Comparison of ENCODE assay signal across 23 mouse cellular contexts in the genomic region with DNA sequence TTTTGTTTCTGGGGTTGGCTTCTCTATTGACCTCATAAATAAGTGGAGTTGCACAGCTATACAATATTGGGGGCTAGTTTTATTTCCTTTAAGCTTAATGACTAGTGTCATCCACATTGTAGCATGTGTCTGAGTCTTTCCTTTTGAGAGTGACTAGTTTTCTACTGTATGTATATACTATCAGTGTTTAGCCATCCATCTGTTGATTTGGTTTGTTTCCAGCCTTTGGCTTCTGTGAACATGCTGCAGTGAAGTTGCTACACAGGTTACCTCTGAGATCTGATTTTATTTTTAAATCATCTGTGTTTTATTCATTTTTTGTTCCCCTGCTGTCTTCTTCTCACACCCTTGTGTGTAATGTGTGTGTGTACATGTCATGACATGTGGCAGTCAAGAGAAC.
"Had no signal": no experiment of that assay in that cellular context is flagged by ENCODE, and none has a peak within 500 bp of the region (broad histone marks: within the 10 kb centered on the region; RNA-seq: fewer than 3 reads in every experiment).

No protein-coding gene starts in this region.

- H3K27ac ChIP-seq: hindbrain, embryonic 13.5 days; hindbrain, embryonic 15.5 days; hindbrain, postnatal 0 days; kidney, embryonic 15.5 days; kidney, postnatal 0 days; limb, embryonic 13.5 days; limb, embryonic 15.5 days; liver, embryonic 12.5 days; liver, embryonic 14.5 days had no signal

- H3K27me3 ChIP-seq: hindbrain, embryonic 13.5 days; hindbrain, embryonic 15.5 days; kidney, embryonic 15.5 days; limb, embryonic 13.5 days; limb, embryonic 15.5 days; liver, embryonic 12.5 days had no signal

- ATAC-seq: hindbrain, postnatal 0 days; intestine, embryonic 16.5 days; liver, embryonic 12.5 days had no signal

- H3K4me1 ChIP-seq: hindbrain, embryonic 13.5 days; kidney, embryonic 15.5 days had no signal

- DNase-seq: gastrocnemius, postnatal 14 days; gastrocnemius, postnatal 36 days; heart, adult 18-20 months; heart, postnatal 14 days; kidney, adult 11 months; kidney, adult 2 months; kidney, adult 9 months; kidney, postnatal 14 days; kidney, postnatal 36 days; layer of hippocampus, adult 9-11 months; layer of hippocampus, postnatal 36 days; left cerebral cortex, postnatal 4 days; lung, adult 18-20 months had no signal

- H3K4me3 ChIP-seq: hindbrain, embryonic 13.5 days; hindbrain, embryonic 15.5 days; kidney, embryonic 15.5 days; limb, embryonic 13.5 days; limb, embryonic 15.5 days; liver, embryonic 12.5 days had no signal

- H3K9ac ChIP-seq: hindbrain, embryonic 13.5 days; hindbrain, embryonic 15.5 days; kidney, embryonic 15.5 days; limb, embryonic 13.5 days; limb, embryonic 15.5 days; liver, embryonic 12.5 days; liver, embryonic 14.5 days had no signal

- H3K36me3 ChIP-seq: hindbrain, embryonic 13.5 days; hindbrain, embryonic 15.5 days; kidney, embryonic 15.5 days; limb, embryonic 13.5 days; limb, embryonic 15.5 days; liver, embryonic 12.5 days had no signal

- H3K9me3 ChIP-seq: hindbrain, embryonic 13.5 days; hindbrain, embryonic 15.5 days; kidney, embryonic 15.5 days; limb, embryonic 13.5 days; limb, embryonic 15.5 days; liver, embryonic 12.5 days had no signal

- H3K4me2 ChIP-seq: hindbrain, embryonic 13.5 days; hindbrain, embryonic 15.5 days; kidney, embryonic 15.5 days; limb, embryonic 13.5 days; limb, embryonic 15.5 days; liver, embryonic 12.5 days had no signal
